Mouse (Mus musculus) myocyte (in vitro differentiated cells): ENCODE measurements at regions not wholly inside any gene's neighbourhood (a gene's known extent, or its start where the extent isn't known, plus 50 kb on each side); places are given as distances from the start of the nearest gene placed in this dataset.

Experiments used
- MAX ChIP-seq: IDR thresholded peaks from one replicate; pipeline ENCODE4 v1.6.1; 2011; ENCODE audit warnings: low read depth, mild to moderate bottlenecking, control low read depth
- POLR2A ChIP-seq: IDR thresholded peaks from one replicate; pipeline ENCODE4 v1.6.1; 2011; ENCODE audit warnings: low read depth, mild to moderate bottlenecking, control low read depth, moderate library complexity; ENCODE audit not compliant: insufficient read length
- POLR2AphosphoS2 ChIP-seq: IDR thresholded peaks from one replicate; pipeline ENCODE4 v1.6.1; 2011; ENCODE audit warnings: low read depth, control low read depth; ENCODE audit not compliant: insufficient read length
- REST ChIP-seq: IDR thresholded peaks from one replicate; pipeline ENCODE4 v1.6.1; 2011; ENCODE audit warnings: mild to moderate bottlenecking, control low read depth, moderate library complexity; ENCODE audit not compliant: insufficient read depth, insufficient read length
- TCF12 ChIP-seq: IDR thresholded peaks from one replicate; pipeline ENCODE4 v1.6.1; 2011; ENCODE audit warnings: mild to moderate bottlenecking, control low read depth; ENCODE audit not compliant: poor library complexity, insufficient read depth, severe bottlenecking
- TCF3 ChIP-seq: IDR thresholded peaks from one replicate; pipeline ENCODE4 v1.6.1; 2011; ENCODE audit warnings: low read depth, control low read depth; ENCODE audit not compliant: insufficient read length
- USF1 ChIP-seq: IDR thresholded peaks from one replicate; pipeline ENCODE4 v1.6.1; 2011; ENCODE audit warnings: low read depth, mild to moderate bottlenecking, control low read depth, moderate library complexity

- TF ChIP-seq POLR2A (no peak), TCF3 (no peak), MAX (no peak), USF1 (no peak), REST (no peak), TCF12 (no peak), POLR2AphosphoS2 (no peak)
Measured at GRCm38 (mm10) chr12:99073766-99074165, 153.4 kb downstream of the Ttc8 start.
